Mouse (Mus musculus) neutrophil, adult 65 days (primary cell): ENCODE data around the gene Fzd10. TPM values are rescaled to one million over a fixed set of nuclear protein-coding genes. Genes with fewer than 3 reads are reported as not detected.

Experiments
- total RNA-seq: library from RNA; stranded (reverse); gene quantifications from 2 replicates; pipeline ENCODE4 v1.2.4, GENCODE M21; 2023

Fzd10 gene
- 0.13 TPM in 1 of 2 replicates, not detected in the other for total RNA-seq

DNA sequence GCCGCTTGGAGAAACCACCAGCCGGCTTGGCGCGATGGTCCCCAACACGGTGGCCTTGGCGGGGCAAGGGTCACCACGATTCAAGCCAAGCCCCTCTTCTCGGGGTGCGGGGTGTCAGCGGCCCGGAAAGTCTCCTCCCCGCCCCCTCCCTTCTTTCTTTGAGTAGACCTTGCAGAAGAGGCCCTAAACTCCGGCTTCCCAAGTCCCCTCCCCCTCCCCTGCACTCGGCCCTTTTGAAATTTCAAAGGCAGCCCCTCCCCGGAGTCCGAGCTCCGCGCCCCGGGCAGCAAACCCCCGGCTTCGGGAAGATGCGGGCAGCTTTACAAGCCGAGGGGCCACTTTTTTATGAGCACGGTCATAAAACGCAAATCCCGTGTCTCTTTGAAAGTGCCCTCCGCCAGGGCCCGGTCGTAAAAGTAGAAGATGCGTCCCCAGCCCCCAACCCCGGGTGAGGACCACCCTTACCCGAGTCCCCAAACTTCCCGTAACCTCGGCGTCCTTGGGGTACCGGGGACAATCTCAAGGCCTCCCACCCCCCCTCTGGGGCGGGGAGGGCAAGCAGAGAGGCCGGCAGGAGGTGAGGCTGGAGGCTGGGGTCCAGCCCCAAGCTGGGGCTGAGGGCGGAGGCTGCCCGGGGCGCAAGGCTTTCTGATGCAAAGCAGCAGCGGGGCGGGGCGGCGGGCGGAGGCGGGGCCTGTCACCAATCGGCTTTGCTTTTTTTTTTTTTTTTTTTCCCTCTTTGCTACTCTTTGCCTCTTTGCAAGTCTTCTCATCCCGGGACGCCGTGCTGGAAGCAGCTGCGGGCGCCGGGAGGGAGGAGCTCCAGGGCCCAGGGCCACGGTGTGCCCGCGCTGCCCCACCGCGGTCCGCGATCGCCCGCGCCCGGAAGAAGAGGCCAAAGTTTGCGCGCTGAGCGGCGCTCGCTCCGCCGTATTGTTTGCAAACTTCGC, at the start of gene Fzd10:
TSS of gene Fzd10 (plus strand) at position 773 of the 950 bp plus-strand sequence.

Other genes starting within 250 kb of the Fzd10 start
- not detected in 2 replicates for gene Tmem132d, start 167.8 kb upstream of the Fzd10 start, total RNA-seq
- gene Piwil1, start 101.7 kb downstream of the Fzd10 start, total RNA-seq, result not detected in 2 replicates